Mouse (Mus musculus) liver, embryonic 11.5 days (tissue): ENCODE measurements around the gene H2al2a. TPM values are rescaled to one million over a fixed set of nuclear protein-coding genes. Genes with fewer than 3 reads are reported as not detected.
"Not testable (repeated sequence)": the region's sequence is repeated elsewhere in the genome, so short reads cannot be mapped to it uniquely, and the experiment has no call there.

ENCODE experiments used
- ATAC-seq: fragments of 200-750 bp; cut with Nextera tagmentation; replicated peaks from 2 replicates; pipeline ENCODE4 v1.8.0; 2017; ENCODE audit warnings: moderate number of reproducible peaks, mild to moderate bottlenecking, moderate TSS enrichment, moderate library complexity; ENCODE audit not compliant: low FRiP score
- DNase-seq: peaks from one replicate; pipeline ENCODE4 v3.0.0-alpha.2; 2017; ENCODE audit warnings: low spot score
- H3K27ac ChIP-seq: fragments of 300-500 bp; sonication (generic); 2 replicates; pipeline ENCODE4 v1.5.1; 2014; ENCODE audit warnings: mild to moderate bottlenecking, low read depth, low read length, control low read depth
- H3K27me3 ChIP-seq: fragments of 300-500 bp; sonication (generic); replicated peaks from 2 replicates; pipeline ENCODE4 v1.6.1; 2014; ENCODE audit warnings: low read length, mixed read lengths; ENCODE audit not compliant: control insufficient read depth, insufficient read depth
- H3K36me3 ChIP-seq: fragments of 300-500 bp; sonication (generic); 2 replicates; pipeline ENCODE4 v1.6.1; 2014; ENCODE audit warnings: mild to moderate bottlenecking, low read length, moderate library complexity, mixed read lengths; ENCODE audit not compliant: control insufficient read depth, insufficient read depth
- H3K4me1 ChIP-seq: fragments of 300-500 bp; sonication (generic); replicated peaks from 2 replicates; pipeline ENCODE4 v1.6.1; 2014; ENCODE audit warnings: low read length, mixed read lengths; ENCODE audit not compliant: control insufficient read depth, insufficient read depth
- H3K4me2 ChIP-seq: fragments of 300-500 bp; sonication (generic); 2 replicates; pipeline ENCODE4 v1.6.1; 2014; ENCODE audit warnings: mild to moderate bottlenecking, control low read depth, moderate library complexity
- H3K4me3 ChIP-seq: fragments of 300-500 bp; sonication (generic); 2 replicates; pipeline ENCODE4 v1.5.1; 2014; ENCODE audit warnings: low read depth, low read length, control low read depth
- H3K9ac ChIP-seq: fragments of 300-500 bp; sonication (generic); 2 replicates; pipeline ENCODE4 v1.6.1; 2014; ENCODE audit warnings: low read depth, low read length, control low read depth
- H3K9me3 ChIP-seq: fragments of 300-500 bp; sonication (generic); 2 replicates; pipeline ENCODE4 v1.6.1; 2016; ENCODE audit warnings: low read length, inconsistent platforms, mixed read lengths; ENCODE audit not compliant: control insufficient read depth
- WGBS: fragments of 180-500 bp; shearing (Covaris S2); extraction: QIAGEN DNeasy Blood & Tissue Kit; methylation state at CpG from one replicate; pipeline ENCODE4 v1.1.7; 2014; 5-methylcytosine and 5-hydroxymethylcytosine counted together
- polyA plus RNA-seq: library from polyadenylated mRNA; unstranded; fragments of >200 nt; fragmentation: Nextera tagmentation; extraction: Ambion mirVana; gene quantifications from 2 replicates; pipeline ENCODE4 v1.2.1, GENCODE M21; 2014

The H2al2a gene
- polyA plus RNA-seq, 1 experiment from 2014 or later, result not detected

DNA sequence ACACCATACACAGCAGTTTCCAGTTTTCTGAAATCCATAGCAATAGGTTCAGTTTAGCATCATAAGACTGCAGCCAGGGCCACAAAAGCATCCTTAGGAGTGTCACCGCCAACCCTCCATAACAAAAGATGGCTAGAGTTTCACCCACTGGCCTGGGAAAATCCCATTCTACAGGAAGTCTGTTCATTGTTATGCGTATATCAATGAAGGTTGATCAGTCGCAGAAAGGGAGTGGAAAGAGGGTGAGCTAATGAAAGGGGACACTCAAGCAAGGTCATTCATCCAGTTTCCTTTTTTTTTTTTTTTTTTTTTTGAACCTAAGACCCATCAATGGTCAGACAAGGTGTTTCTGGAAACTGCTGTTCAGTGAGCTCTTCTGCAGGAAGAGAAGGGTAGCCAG lies 7.6 kb downstream of the H2al2a start:
- no peak for ATAC-seq
- H3K9ac ChIP-seq, result no peak overlapping the region
- no peaks in the 10 kb centered on the region for H3K4me1 ChIP-seq
- no peak for DNase-seq
- no peak overlapping the region for H3K4me3 ChIP-seq
- no peak overlapping the region for H3K4me2 ChIP-seq
- WGBS, result 76% methylated on average over 3 of the region's 3 CpGs
- no peaks in the 10 kb centered on the region for H3K36me3 ChIP-seq
- H3K9me3 ChIP-seq, result no peaks in the 10 kb centered on the region
- no peaks in the 10 kb centered on the region for H3K27me3 ChIP-seq
- H3K27ac ChIP-seq, result no peak overlapping the region

DNA sequence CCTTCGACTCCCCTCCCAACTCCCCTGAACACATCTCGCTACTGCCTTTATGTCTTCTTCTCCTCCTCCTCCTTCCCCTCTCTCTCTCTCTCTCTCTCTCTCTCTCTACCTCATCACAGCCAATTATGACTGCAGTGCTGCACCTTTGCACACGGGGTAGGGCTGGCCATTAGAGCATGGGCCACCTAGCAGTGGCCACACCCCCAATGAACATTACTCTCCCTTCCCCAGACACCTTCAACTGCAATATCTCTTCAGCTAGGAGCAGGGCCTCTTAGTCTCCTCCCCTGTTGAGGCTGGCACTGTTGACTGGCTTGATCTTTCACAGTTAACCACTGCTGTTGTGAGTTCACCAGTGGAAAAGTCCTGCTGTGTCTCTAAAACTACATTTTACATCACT lies 10.1 kb downstream of the H2al2a start:
- Histone ChIP-seq H3K27ac (no peak overlapping the region), H3K9ac (no peak overlapping the region), H3K27me3 (no peaks in the 10 kb centered on the region), H3K36me3 (no peaks in the 10 kb centered on the region), H3K4me1 (no peaks in the 10 kb centered on the region), H3K9me3 (no peaks in the 10 kb centered on the region), H3K4me3 (no peak overlapping the region), H3K4me2 (no peak overlapping the region)
- 85% methylated on average over 3 of the region's 3 CpGs for WGBS
- DNase-seq, result no peak
- no peak for ATAC-seq

DNA sequence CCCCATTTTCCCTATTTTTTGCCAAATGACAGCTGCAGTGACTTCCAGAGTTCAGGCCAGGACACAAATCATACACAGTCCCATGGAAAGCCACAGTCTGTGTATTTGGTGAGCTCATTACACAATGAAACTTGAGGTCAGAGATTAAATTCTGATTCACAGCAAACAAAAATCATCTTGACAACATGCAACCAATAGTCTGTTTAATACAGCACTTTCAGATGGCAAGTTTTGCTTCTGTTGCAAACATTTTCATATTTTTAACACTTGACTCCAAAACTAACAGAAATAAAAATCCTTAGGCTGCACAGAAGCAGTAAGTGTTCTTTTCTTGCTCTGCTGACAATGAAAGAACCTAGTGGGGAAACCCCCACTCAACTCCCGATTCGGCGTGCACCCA lies 12.0 kb downstream of the H2al2a start:
- ATAC-seq (no peak), DNase-seq (no peak)
- Histone ChIP-seq H3K9ac (no peak overlapping the region), H3K4me3 (no peak overlapping the region), H3K9me3 (no peaks in the 10 kb centered on the region), H3K4me1 (no peaks in the 10 kb centered on the region), H3K27ac (no peak overlapping the region), H3K36me3 (no peaks in the 10 kb centered on the region), H3K27me3 (no peaks in the 10 kb centered on the region), H3K4me2 (no peak overlapping the region)
- WGBS, result 93% methylated on average over 3 of the region's 3 CpGs

DNA sequence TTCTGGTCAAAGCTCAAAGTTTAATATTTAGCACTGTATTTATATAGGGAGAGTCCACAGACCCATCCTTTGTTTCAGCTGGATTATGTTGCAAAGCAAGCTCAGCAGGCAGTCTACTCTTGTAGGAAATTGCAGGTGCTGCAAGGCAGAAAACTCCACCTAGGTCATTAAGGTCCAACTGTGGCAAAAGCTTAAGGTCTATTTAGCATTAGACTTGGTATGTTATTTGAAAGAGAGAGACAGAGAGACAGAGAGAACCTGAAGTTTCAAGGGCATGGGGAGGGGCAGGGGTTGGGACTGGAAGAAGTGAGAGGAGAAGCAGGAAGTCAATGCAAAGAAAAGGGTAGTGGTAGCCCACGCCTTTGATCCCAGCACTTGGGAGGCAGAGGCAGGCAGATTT lies 14.0 kb downstream of the H2al2a start:
- no peak overlapping the region for H3K4me2 ChIP-seq
- H3K9ac ChIP-seq, result no peak overlapping the region
- H3K4me3 ChIP-seq, result no peak overlapping the region
- H3K27me3 ChIP-seq, result no peaks in the 10 kb centered on the region
- DNase-seq (no peak), ATAC-seq (no peak)
- H3K27ac ChIP-seq, result no peak overlapping the region
- no peaks in the 10 kb centered on the region for H3K36me3 ChIP-seq
- 76% methylated on average over 1 of the region's 1 CpGs for WGBS
- H3K4me1 ChIP-seq, result no peaks in the 10 kb centered on the region
- no peaks in the 10 kb centered on the region for H3K9me3 ChIP-seq

DNA sequence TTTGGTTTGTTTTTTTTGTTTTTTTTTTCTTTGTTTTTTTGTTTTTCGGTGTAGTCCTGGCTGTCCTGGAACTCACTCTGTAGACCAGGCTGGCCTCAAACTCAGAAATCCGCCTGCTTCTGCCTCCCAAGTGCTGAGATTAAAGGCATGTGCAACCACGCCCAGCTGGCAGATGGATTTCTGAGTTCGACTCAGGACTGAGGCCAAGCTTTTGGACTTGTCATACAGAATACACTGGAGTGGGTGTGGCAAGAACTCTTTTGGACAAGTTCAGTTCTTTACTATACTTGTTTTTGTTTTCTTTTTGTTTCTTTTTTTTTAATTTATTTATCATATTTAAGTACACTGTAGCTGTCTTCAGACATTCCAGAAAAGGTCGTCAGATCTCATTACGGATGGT lies 18.1 kb downstream of the H2al2a start:
- ATAC-seq (no peak), DNase-seq (no peak)
- H3K36me3 ChIP-seq, result no peaks in the 10 kb centered on the region
- H3K4me1 ChIP-seq, result no peaks in the 10 kb centered on the region
- no peaks in the 10 kb centered on the region for H3K9me3 ChIP-seq
- no peak overlapping the region for H3K4me3 ChIP-seq
- 85% methylated on average over 6 of the region's 6 CpGs for WGBS
- no peak overlapping the region for H3K9ac ChIP-seq
- no peak overlapping the region for H3K27ac ChIP-seq
- no peak overlapping the region for H3K4me2 ChIP-seq
- no peaks in the 10 kb centered on the region for H3K27me3 ChIP-seq

DNA sequence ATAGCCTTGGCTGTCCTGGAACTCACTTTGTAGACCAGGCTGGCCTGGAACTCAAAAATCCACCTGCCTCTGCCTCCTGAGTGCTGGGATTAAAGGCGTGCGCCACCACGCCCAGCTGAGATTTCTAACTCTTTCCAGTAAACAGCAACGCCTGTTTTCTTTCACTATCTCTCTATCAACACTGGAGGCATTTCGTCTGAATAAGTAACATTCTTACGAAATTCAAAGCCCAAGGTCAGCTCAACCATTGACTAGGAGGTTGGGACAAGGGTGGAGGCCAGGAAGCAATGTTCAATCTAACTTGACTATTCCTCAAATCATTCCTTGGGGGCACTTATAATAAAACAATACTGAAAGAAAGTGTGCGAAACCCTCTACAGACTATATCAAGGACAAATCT lies 18.5 kb downstream of the H2al2a start:
- WGBS, result 87% methylated on average over 7 of the region's 7 CpGs
- ATAC-seq, H3K9ac ChIP-seq, H3K9me3 ChIP-seq, DNase-seq, H3K27me3 ChIP-seq, H3K27ac ChIP-seq, H3K36me3 ChIP-seq, H3K4me3 ChIP-seq, H3K4me1 ChIP-seq, H3K4me2 ChIP-seq: not testable (repeated sequence)

DNA sequence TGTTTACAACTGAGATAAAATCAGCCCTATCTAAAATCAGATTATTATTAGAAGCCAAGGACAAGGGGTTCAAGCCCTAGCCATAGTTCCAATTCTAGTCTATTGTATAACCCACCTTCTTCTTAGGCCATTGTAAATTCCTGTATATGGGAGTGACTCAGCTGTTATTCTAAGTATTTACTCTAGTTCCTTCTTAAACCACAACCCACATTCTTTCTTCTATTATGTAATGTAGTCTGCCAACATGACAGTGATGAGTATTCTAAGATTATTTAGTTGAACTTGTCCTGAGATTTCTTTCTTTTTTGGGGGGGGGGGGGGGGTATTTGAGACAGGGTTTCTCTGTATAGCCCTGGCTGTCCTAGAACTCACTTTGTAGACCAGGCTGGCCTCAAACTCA lies 19.1 kb downstream of the H2al2a start:
- not testable (repeated sequence) for H3K9me3 ChIP-seq, H3K4me3 ChIP-seq, H3K36me3 ChIP-seq, DNase-seq, H3K27me3 ChIP-seq, ATAC-seq, H3K4me1 ChIP-seq, H3K4me2 ChIP-seq, H3K9ac ChIP-seq, H3K27ac ChIP-seq

DNA sequence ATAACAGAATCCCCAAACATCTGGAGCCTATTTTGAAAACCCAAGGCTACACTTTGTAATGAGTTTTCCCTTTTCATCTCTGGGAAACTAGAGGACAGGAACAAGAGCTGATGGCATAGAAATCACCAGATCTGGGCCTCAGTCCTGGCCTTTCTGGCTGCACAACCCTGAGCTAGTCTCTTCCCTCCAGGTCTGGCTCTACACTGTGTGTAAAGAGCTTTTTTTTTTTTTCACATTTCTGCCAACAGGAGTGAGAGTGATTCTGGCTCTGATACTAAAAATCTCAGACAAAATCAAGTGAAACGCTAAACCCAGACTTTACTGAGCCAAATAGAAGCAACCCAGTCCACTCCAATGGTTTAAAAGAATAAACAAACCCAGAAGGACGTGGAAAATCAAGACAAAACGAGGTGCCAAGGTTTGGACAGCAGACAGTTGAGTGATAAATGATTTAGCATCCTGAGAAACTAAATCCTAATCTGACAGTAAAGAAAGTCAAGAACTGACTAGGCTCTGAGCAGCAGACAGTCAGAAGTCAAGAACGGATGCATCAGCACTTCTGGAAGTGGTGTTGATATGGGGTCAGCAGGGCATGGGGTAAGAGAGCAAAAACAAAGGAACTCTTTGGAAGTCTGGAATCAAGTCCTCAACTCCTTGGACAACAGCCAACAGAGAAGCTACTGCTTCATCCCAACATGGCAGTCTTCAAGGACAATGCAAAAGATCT lies 21.0 kb downstream of the H2al2a start:
- H3K9ac ChIP-seq, result no peak overlapping the region
- no peak overlapping the region for H3K27ac ChIP-seq
- H3K4me3 ChIP-seq, result no peak overlapping the region
- H3K4me2 ChIP-seq, result no peak overlapping the region
- no peaks in the 10 kb centered on the region for H3K36me3 ChIP-seq
- 50% methylated on average over 4 of the region's 4 CpGs for WGBS
- no peak for DNase-seq
- no peak for ATAC-seq
- H3K27me3 ChIP-seq, result no peaks in the 10 kb centered on the region
- H3K9me3 ChIP-seq, result no peaks in the 10 kb centered on the region
- no peaks in the 10 kb centered on the region for H3K4me1 ChIP-seq

DNA sequence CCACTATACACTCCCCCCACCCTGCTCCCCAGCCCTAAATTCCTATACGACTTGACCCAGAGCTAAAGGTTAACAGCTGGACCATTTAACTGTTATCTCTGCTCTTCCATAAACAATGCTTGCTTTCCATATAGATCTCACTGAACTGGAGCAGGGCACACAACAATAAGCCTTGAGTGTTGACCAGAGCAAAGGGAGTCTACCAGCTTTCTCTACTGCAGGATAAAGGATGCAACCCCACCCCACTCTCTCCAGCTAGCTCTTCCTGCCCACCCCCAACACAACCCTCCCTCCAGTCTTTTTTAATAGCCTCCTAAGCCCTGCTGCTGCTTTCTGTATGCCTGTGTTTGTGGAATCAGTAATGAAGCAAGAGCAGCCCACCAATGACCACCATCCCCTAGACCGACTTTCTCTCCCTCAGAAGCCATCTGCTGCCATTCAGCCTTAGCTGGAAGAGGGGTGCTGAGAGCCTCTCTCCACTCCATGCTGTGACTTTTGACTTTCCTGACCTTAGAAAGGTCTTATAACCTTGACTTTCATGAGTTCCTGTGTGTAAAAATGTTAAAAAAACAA lies 22.8 kb downstream of the H2al2a start:
- Histone ChIP-seq H3K27me3 (no peaks in the 10 kb centered on the region), H3K36me3 (no peaks in the 10 kb centered on the region), H3K9ac (no peak overlapping the region), H3K27ac (no peak overlapping the region), H3K9me3 (no peaks in the 10 kb centered on the region), H3K4me3 (no peak overlapping the region), H3K4me2 (no peak overlapping the region), H3K4me1 (no peaks in the 10 kb centered on the region)
- ATAC-seq, result no peak
- no peak for DNase-seq
- WGBS, result 44% methylated on average over 2 of the region's 2 CpGs
